Mouse (Mus musculus) MEL (cell line): Measurements from ENCODE around the gene Prodh2.

Source experiments
- TBP ChIP-seq: IDR thresholded peaks from 2 replicates; pipeline ENCODE4 v1.8.0; 2011; ENCODE audit warnings: low read depth, low read length, improper control_type of control experiment
- ZKSCAN1 ChIP-seq: IDR thresholded peaks from 2 replicates; pipeline ENCODE4 v1.6.1; 2012; ENCODE audit warnings: low read depth, mild to moderate bottlenecking, inconsistent platforms, low read length, improper control_type of control experiment, moderate library complexity

DNA sequence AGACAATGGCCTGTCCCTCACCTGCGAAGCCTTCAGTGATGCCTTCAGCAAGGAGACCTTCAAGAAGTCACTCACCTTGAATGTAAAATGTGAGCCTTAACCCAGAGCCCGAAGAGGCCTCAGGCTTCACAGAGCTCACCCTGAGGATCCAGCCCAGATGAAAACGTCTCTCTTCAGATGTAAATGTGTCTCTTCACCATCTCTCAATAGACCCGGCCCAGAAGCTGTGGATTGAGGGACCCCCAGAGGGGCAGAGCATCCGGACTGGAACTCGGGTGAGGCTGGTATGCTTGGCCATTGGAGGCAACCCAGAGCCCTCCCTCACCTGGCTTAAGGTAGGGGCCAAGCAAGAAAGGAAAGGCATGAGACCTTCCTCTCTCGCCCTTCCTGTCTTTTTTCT, 29.9 kb upstream of the Prodh2 start:
- TF ChIP-seq TBP (no peak), ZKSCAN1 (no peak)
